Mouse (Mus musculus): ENCODE data around the gene Neurod2.

Neurod2 gene

DNA sequence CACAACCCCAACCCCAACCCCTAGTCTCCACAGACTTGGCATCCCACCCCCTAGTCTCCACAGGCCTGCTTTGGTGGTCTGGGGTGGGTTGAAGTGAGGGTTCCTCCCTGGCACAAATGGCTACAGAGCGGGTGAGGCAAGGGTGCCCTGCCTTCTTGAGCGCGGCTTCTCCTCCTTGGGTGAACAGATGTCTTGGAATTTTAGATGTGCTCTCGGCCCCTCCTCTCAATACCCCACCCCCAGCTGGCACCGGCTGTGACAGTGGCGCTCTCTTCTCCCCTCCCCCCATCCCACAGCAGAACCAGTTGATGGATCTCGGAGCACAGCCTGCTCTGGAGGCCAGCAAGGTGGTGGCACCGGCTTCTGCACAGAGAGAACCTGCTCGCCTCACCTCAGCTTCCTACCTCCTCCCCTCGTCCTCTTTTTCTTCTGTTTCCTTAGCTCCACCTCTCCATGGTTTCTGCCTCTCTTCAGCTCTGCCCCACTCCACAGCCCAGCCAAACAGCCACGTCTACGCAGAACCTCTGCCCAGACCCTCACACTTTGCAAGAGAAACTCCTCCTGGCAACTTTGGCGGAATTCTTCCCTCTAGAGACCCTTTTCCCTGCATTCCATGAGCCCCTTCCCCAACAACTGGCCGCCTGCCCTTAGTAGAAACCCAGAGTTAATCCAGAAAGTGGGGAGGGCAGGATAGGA lies 10.9 kb downstream of the Neurod2 start:
- DNase-seq (ENCODE audit: low read depth, low spot score) = peak; percentile 45

DNA sequence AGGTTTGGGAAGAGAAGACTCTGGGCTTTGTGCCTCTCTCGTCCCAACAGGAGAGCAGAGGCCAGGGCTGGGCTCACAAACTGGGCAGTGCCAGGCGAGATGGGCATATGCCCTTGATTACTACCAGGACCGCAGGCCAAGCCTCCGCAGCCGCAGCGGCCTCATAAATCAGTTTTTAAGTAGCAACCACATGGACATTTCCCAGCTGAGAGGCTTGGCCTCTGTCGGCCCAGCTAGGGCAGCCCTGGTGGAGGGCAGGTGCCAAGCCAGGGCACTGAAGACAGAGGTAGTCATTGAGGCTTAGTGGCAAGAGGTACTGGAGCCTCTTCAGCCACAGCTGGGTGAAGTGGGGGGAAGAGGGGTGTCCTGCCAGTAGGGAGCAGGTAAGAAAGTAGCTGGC lies 12.0 kb downstream of the Neurod2 start:
- no peak for DNase-seq (ENCODE audit: low read depth, low spot score)

GRCm38 (mm10) chr11:98313790-98314323 lies 15.6 kb downstream of the Neurod2 start:
- peak; percentile 86 for DNase-seq (ENCODE audit: low read depth, low spot score)

DNA sequence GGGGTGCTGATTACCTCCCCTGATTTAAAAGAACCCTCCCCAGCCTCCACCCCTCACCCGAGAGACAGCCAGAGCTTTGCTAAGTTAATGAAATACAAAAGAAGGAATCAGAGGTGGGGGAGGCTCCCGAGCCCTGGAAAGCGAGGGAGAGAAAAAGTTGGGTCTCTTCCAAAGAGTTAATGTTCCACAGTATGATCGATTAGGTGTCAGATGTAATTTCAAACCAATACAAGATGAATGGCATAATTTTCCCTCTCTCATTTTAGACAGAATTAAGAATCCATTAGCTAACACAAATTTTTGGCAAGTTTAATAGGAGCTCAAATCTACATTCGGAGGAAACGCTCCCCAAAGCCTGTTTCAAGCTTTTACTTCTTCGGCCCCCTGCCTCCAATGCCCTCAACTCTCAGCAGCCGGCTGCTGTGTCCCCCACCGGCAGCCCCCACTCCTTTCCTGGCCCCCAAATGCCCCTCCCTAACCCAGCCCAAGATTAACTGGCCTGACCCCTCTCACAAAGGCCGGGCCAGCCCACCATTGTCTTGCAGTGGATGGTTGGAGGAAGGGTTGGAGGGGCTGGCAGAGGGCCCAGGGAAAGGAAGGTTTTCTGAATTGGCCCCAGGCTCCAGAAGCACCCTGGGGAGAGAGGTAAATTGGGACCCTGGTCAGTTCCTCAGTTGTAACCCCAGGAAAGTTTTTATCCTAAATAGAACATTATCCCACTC lies 30.8 kb downstream of the Neurod2 start:
- DNase-seq (ENCODE audit: low read depth, low spot score) = no peak

DNA sequence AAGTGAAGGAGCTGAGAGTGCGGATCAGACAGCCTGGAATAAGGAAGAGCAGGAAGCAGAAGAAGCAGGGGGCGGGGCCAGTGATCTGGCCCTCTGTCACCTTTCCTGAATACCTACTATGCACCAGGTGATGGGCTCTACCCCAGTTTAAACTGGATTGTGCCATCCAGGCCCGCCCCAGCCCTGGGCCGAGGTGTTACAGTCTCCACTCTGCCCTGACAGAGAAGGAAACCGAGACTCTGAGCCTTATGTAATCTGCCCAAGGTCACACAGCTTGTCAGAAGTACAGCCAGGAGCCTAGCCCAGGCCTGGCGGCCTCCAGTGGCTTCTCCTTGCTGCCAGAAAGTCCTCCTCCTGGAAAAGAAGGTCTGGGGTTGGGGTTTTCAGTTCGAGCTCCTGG lies 31.7 kb downstream of the Neurod2 start:
- DNase-seq (ENCODE audit: low read depth, low spot score) = peak; percentile 67

- no peak for DNase-seq (ENCODE audit: low read depth, low spot score)
Observed at GRCm38 (mm10) chr11:98296916-98297315, 32.5 kb downstream of the Neurod2 start.

DNA sequence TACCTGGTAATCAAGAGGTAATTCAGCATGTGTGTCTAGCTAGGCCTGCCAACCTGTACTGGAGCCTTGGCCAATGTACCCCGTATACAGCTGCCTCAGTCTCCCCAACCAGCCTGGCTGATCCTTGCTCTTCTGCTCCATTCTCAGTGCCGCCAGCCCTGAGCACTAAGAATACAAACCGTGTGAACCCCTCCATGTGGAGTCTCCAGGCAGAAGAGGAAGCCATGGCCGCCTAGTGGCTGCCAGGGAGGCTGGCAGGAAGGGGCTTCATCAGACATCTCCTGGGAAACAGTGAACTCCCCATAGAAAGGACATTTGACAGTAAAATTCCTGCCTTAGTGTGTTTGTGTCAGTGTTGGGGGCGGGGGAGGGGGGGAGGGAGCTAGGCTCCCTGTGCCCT lies 33.2 kb downstream of the Neurod2 start:
- peak; percentile 78 for DNase-seq (ENCODE audit: low read depth, low spot score)

GRCm38 (mm10) chr11:98295013-98295585 lies 34.3 kb downstream of the Neurod2 start:
- DNase-seq (ENCODE audit: low read depth, low spot score) = peak; percentile 77

- peak; percentile 91 for DNase-seq (ENCODE audit: low read depth, low spot score)
Observed at GRCm38 (mm10) chr11:98294188-98295012, 35.0 kb downstream of the Neurod2 start.

DNA sequence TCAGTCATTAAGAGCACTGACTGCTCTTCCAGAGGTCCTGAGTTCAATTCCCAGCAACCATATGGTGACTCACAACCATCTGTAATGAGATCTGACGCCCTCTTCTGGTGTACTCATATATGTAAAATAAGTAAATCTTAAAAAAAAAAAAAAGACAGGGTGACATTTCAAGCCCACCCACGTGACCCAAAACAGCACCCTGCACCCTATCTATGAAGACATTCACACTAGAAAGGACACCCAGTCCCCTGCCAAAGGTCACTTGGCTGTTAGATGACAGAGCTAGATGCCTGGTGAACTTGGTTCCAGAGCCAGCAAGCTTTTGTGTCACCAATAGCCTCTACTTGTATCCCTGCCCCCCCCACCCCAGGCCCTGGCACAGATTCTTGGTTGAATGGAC lies 36.4 kb downstream of the Neurod2 start:
- DNase-seq (ENCODE audit: low read depth, low spot score) = no peak

- no peak for DNase-seq (ENCODE audit: low read depth, low spot score)
Observed at GRCm38 (mm10) chr11:98290906-98291305, 38.5 kb downstream of the Neurod2 start.

DNA sequence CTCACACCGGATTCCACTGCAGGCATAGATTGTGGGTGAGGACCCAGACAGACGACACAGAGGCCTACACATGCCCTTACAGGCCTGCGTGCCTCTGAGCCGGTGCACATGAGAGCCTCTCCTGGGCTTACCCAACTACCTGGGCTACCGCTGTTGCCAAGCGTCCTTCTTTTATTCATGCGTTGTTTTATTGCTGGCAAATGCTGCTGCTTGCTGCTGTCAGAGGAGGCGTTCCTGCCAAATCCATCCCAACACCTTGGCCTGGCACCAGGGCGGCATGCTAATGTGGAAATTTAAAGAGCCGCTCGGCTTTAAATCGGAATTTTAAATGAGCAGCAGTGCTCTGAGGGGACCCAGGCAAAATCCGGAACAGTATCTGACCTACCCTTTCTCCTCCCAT lies 39.6 kb downstream of the Neurod2 start:
- DNase-seq (ENCODE audit: low read depth, low spot score) = peak; percentile 72

DNA sequence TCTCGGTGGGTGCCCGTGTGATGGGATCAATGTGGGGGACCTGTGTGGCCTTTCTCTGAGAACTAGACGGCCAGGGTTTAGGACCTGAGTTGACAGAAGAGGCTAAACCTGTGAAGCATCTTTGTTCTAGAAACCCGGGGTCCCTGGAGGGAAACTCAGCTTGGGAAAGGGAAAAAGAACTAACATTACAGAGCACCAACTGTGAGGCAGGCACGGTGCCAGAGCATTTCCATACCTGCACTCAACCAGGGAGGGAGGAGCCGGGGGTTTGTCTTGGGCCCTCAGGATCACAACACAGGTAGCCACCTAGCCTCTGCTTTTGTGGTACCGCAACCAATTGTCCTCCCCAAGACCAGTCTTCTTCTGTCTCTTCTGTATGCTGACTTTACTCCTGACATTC lies 41.5 kb downstream of the Neurod2 start:
- peak; percentile 24 for DNase-seq (ENCODE audit: low read depth, low spot score)

DNA sequence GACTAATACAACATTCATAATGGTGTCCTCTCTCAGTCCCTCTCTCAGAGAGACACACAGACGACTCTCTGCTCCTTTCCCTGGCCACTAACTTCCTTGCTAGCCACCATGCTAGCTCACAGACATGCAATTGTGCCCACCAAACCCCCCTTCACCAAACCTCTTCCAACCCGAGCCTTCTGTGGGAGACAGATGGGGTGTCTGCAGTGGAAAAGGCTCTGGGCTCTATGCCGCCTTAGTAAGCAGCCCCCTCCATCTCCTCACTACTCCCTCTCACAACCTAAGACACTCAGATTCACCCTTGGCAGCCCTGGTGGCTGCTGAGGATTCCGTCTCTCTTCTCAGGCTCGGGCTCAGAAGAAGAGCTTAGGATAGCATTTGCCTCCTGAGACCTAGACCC lies 41.9 kb downstream of the Neurod2 start:
- no peak for DNase-seq (ENCODE audit: low read depth, low spot score)

DNA sequence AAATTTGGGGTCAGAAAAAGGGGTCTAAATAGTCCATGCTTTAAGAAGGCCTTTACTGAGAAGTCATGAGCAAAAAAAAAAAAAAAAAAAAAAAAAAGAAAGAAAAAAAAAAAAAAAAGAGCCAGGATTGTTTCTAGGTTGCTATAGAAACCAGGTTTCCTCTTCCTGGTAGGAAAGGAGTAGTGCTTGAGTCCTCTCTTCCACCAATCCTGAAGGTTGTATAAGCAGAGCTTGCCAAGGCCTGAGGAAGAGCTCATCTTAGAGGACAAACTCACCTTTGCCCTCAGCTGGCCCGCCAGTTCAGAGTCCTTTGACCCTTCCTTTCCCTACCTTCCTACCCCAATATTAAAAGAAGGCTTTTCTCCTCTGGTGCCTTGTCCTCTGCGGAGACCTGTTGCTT lies 44.1 kb downstream of the Neurod2 start:
- DNase-seq (ENCODE audit: low read depth, low spot score) = peak; percentile 39

GRCm38 (mm10) chr11:98284230-98284629 lies 45.2 kb downstream of the Neurod2 start:
- peak; percentile 82 for DNase-seq (ENCODE audit: low read depth, low spot score)

- no peak for DNase-seq (ENCODE audit: low read depth, low spot score)
Observed at GRCm38 (mm10) chr11:98283740-98284139, 45.7 kb downstream of the Neurod2 start.

Measured in brain, adult 2 months (tissue).